Mouse (Mus musculus) C2C12 (cell line): ENCODE measurements around the gene Tex2. TPM values are rescaled to one million over a fixed set of nuclear protein-coding genes. Genes with fewer than 3 reads are reported as not detected.

ENCODE experiments used
- H3K27me3 ChIP-seq: one replicate; pipeline ENCODE4 v1.6.1; 2011; ENCODE audit not compliant: control insufficient read depth, insufficient read depth, insufficient read length
- H3K36me3 ChIP-seq: one replicate; pipeline ENCODE4 v1.6.1; 2011; ENCODE audit not compliant: control insufficient read depth, insufficient read depth
- H3K4me3 ChIP-seq: one replicate; pipeline ENCODE4 v1.5.1; 2011; ENCODE audit warnings: mild to moderate bottlenecking, control low read depth; ENCODE audit not compliant: poor library complexity, insufficient read depth, severe bottlenecking
- H3K79me2 ChIP-seq: one replicate; pipeline ENCODE4 v1.6.1; 2011; ENCODE audit not compliant: control insufficient read depth, insufficient read depth
- H3K79me3 ChIP-seq: one replicate; pipeline ENCODE4 v1.6.1; 2011; ENCODE audit warnings: low read depth, control low read depth
- H3ac ChIP-seq: one replicate; pipeline ENCODE3; 2011; ENCODE audit warnings: low read depth; ENCODE audit not compliant: control insufficient read depth, insufficient read length
- CEBPB ChIP-seq: IDR thresholded peaks from one replicate; pipeline ENCODE4 v1.6.1; 2011; ENCODE audit warnings: low read depth, mild to moderate bottlenecking, control low read depth, moderate library complexity
- CTCF ChIP-seq: IDR thresholded peaks from one replicate; pipeline ENCODE4 v1.5.1; 2011; ENCODE audit not compliant: control insufficient read depth, insufficient read depth, insufficient read length
- FOSL1 ChIP-seq: IDR thresholded peaks from one replicate; pipeline ENCODE4 v1.8.0; 2011; ENCODE audit warnings: mild to moderate bottlenecking, low read length; ENCODE audit not compliant: poor library complexity, insufficient read depth, severe bottlenecking
- MAX ChIP-seq: IDR thresholded peaks from one replicate; pipeline ENCODE4 v1.6.1; 2011; ENCODE audit warnings: mild to moderate bottlenecking, control low read depth
- MYOD1 ChIP-seq: IDR thresholded peaks from one replicate; pipeline ENCODE4 v1.6.1; 2011; ENCODE audit warnings: low read depth; ENCODE audit not compliant: control insufficient read depth, insufficient read length
- MYOG ChIP-seq: IDR thresholded peaks from one replicate; pipeline ENCODE4 v1.6.1; 2011; ENCODE audit not compliant: control insufficient read depth, insufficient read length; ENCODE audit errors: extremely low read depth
- USF1 ChIP-seq: IDR thresholded peaks from one replicate; pipeline ENCODE4 v1.6.1; 2011; ENCODE audit warnings: low read depth, mild to moderate bottlenecking, control low read depth, moderate library complexity
- polyA plus RNA-seq: library from polyadenylated mRNA; unstranded; fragments of >200 nt; fragmentation: generic; extraction: Trizol; gene quantifications from one replicate; pipeline ENCODE4 v1.2.1, GENCODE M21; 2012; ENCODE audit warnings: missing spikeins

The Tex2 gene
- polyA plus RNA-seq, 1 experiment = 5.9 TPM

GRCm38 (mm10) chr11:106612209-106612960 lies 838 bp downstream of the Tex2 start:
- no peaks in the 10 kb centered on the region for H3K79me3 ChIP-seq
- H3ac ChIP-seq = peak overlapping the region; percentile 92
- no peak for TF ChIP-seq MYOD1
- TF ChIP-seq USF1 = no peak
- no peak for TF ChIP-seq CEBPB
- TF ChIP-seq MYOG = no peak
- TF ChIP-seq MAX = no peak
- TF ChIP-seq CTCF = no peak
- no peak for TF ChIP-seq FOSL1
- peak overlapping the region; percentile 82 for H3K4me3 ChIP-seq
- H3K36me3 ChIP-seq = no peaks in the 10 kb centered on the region
- no peaks in the 10 kb centered on the region for H3K27me3 ChIP-seq
- peaks cover 28% of the 10 kb centered on the region for H3K79me2 ChIP-seq

- H3K79me2 ChIP-seq = peaks cover 38% of the 10 kb centered on the region
- no peak overlapping the region for H3K4me3 ChIP-seq
- no peak for TF ChIP-seq CTCF
- TF ChIP-seq CEBPB = no peak
- TF ChIP-seq USF1 = no peak
- no peak for TF ChIP-seq MYOG
- H3K79me3 ChIP-seq = peaks cover 3% of the 10 kb centered on the region
- no peaks in the 10 kb centered on the region for H3K36me3 ChIP-seq
- no peak overlapping the region for H3ac ChIP-seq
- H3K27me3 ChIP-seq = no peaks in the 10 kb centered on the region
Observed at GRCm38 (mm10) chr11:106609731-106610130, 3.5 kb downstream of the Tex2 start.

GRCm38 (mm10) chr11:106607316-106607715 lies 5.9 kb downstream of the Tex2 start:
- Histone ChIP-seq H3K4me3 (no peak overlapping the region), H3K79me2 (peaks cover 38% of the 10 kb centered on the region), H3K36me3 (no peaks in the 10 kb centered on the region), H3K79me3 (peaks cover 5% of the 10 kb centered on the region), H3ac (no peak overlapping the region), H3K27me3 (no peaks in the 10 kb centered on the region)
- TF ChIP-seq CEBPB (no peak), USF1 (no peak), CTCF (no peak), MAX (no peak), MYOD1 (no peak), MYOG (no peak), FOSL1 (no peak)

GRCm38 (mm10) chr11:106606042-106606441 lies 7.2 kb downstream of the Tex2 start:
- H3K79me3 ChIP-seq = peaks cover 5% of the 10 kb centered on the region
- no peak overlapping the region for H3ac ChIP-seq
- H3K27me3 ChIP-seq = no peaks in the 10 kb centered on the region
- no peak overlapping the region for H3K4me3 ChIP-seq
- peaks cover 29% of the 10 kb centered on the region for H3K79me2 ChIP-seq
- H3K36me3 ChIP-seq = no peaks in the 10 kb centered on the region
- TF ChIP-seq MYOD1 (no peak), MAX (no peak), FOSL1 (no peak), CEBPB (no peak), CTCF (no peak)

GRCm38 (mm10) chr11:106603230-106603629 lies 10.0 kb downstream of the Tex2 start:
- peaks cover 8% of the 10 kb centered on the region for H3K79me3 ChIP-seq
- no peak overlapping the region for H3K4me3 ChIP-seq
- H3K36me3 ChIP-seq = no peaks in the 10 kb centered on the region
- TF ChIP-seq FOSL1 (no peak), CEBPB (no peak), MYOD1 (no peak), MAX (no peak), USF1 (no peak), MYOG (no peak), CTCF (no peak)
- no peaks in the 10 kb centered on the region for H3K27me3 ChIP-seq
- peaks cover 26% of the 10 kb centered on the region for H3K79me2 ChIP-seq
- H3ac ChIP-seq = no peak overlapping the region

- peaks cover 16% of the 10 kb centered on the region for H3K79me2 ChIP-seq
- no peaks in the 10 kb centered on the region for H3K36me3 ChIP-seq
- no peak overlapping the region for H3ac ChIP-seq
- no peak for TF ChIP-seq USF1
- peaks cover 5% of the 10 kb centered on the region for H3K79me3 ChIP-seq
- no peak overlapping the region for H3K4me3 ChIP-seq
- H3K27me3 ChIP-seq = no peaks in the 10 kb centered on the region
Observed at GRCm38 (mm10) chr11:106600124-106600523, 13.1 kb downstream of the Tex2 start.
